Mouse (Mus musculus) heart, embryonic 16.5 days (tissue): ENCODE results near the gene Zbtb24. TPM values are rescaled to one million over a fixed set of nuclear protein-coding genes. Genes with fewer than 3 reads are reported as not detected.

ENCODE experiments used
- ATAC-seq: fragments of 200-750 bp; cut with Nextera tagmentation; replicated peaks from 2 replicates; pipeline ENCODE4 v1.8.0; 2017; ENCODE audit warnings: moderate number of reproducible peaks; ENCODE audit not compliant: insufficient read depth, low FRiP score; ENCODE audit errors: extremely low read depth
- H3K27ac ChIP-seq: fragments of 300-500 bp; sonication (generic); 2 replicates; pipeline ENCODE4 v1.5.1; 2014; ENCODE audit warnings: mild to moderate bottlenecking, low read length, control low read depth, moderate library complexity
- H3K27me3 ChIP-seq: fragments of 300-500 bp; sonication (generic); 2 replicates; pipeline ENCODE4 v1.6.1; 2014; ENCODE audit warnings: low read length, mixed read lengths; ENCODE audit not compliant: control insufficient read depth, insufficient read depth
- H3K36me3 ChIP-seq: fragments of 300-500 bp; sonication (generic); 2 replicates; pipeline ENCODE4 v1.6.1; 2014; ENCODE audit not compliant: control insufficient read depth, insufficient read depth
- H3K4me1 ChIP-seq: fragments of 300-500 bp; sonication (generic); 2 replicates; pipeline ENCODE4 v1.6.1; 2014; ENCODE audit warnings: low read length, mixed read lengths; ENCODE audit not compliant: control insufficient read depth, insufficient read depth
- H3K4me2 ChIP-seq: fragments of 300-500 bp; sonication (generic); 2 replicates; pipeline ENCODE4 v1.6.1; 2014; ENCODE audit warnings: low read depth, mild to moderate bottlenecking, control low read depth, low read length
- H3K4me3 ChIP-seq: fragments of 300-500 bp; sonication (generic); 2 replicates; pipeline ENCODE4 v1.5.1; 2014; ENCODE audit warnings: mild to moderate bottlenecking, control low read depth, low read length
- H3K9ac ChIP-seq: fragments of 300-500 bp; sonication (generic); 2 replicates; pipeline ENCODE4 v1.6.1; 2014; ENCODE audit warnings: low read length, control low read depth
- H3K9me3 ChIP-seq: fragments of 300-500 bp; sonication (generic); replicated peaks from 2 replicates; pipeline ENCODE4 v1.6.1; 2016; ENCODE audit warnings: low read length; ENCODE audit not compliant: control insufficient read depth
- WGBS: fragments of 180-500 bp; shearing (Covaris S2); extraction: QIAGEN DNeasy Blood & Tissue Kit; methylation state at CpG from one replicate; pipeline ENCODE4 v1.1.7; 2014; 5-methylcytosine and 5-hydroxymethylcytosine counted together
- polyA plus RNA-seq: library from polyadenylated mRNA; unstranded; fragments of >200 nt; fragmentation: Nextera tagmentation; extraction: Ambion mirVana; gene quantifications from 2 replicates; pipeline ENCODE4 v1.2.1, GENCODE M21; 2015

Gene Zbtb24
- polyA plus RNA-seq, 1 experiment from 2014 or later = 14.4 TPM

DNA sequence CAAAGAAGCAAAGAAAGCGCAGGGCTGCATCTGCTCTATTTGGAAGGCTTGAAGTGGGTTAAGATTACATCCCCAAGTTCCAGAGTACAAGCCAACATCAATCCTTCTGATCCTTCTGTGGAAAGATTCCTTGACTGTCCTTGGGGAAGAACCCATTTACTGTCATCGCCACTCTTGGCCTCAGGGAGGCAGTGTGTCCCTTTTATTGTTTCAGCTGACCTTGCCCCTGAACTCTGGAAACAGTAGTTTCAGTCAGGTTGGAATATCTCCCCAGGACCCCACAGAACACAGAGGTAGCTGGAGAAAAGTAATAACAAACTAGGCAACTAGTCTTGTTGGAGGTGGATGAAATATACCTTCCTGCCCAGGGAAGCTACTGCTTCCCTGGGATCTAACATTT lies 59.0 kb downstream of the Zbtb24 start:
- no peak overlapping the region for H3K27ac ChIP-seq
- no peak overlapping the region for H3K4me2 ChIP-seq
- no peak for ATAC-seq
- 35% methylated on average over 2 of the region's 2 CpGs for WGBS
- H3K36me3 ChIP-seq = no peaks in the 10 kb centered on the region
- H3K9me3 ChIP-seq = no peaks in the 10 kb centered on the region
- H3K27me3 ChIP-seq = no peaks in the 10 kb centered on the region
- no peak overlapping the region for H3K9ac ChIP-seq
- no peak overlapping the region for H3K4me3 ChIP-seq
- H3K4me1 ChIP-seq = peaks cover 4% of the 10 kb centered on the region; the same call in 1 of the 2 replicates

DNA sequence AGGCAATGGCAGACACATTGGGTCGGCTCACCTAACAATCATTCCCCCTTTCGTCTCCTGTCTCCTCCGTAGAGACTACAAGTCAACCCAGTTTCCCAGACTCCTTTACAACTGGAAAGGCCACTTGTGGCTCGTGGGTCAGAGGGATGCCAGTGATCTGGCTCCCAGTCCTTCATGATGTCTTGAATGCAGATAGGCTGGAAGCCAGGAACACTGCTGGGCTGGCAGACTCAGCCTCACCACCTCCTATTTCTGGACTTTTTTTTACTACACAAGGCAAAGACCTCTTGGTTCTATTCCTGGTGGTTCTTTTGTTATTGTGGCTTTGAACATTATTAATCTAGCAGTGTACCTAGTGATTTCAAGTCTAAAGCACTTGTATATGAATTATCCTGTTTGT lies 64.1 kb downstream of the Zbtb24 start:
- WGBS = 51% methylated on average over 4 of the region's 4 CpGs
- H3K4me1 ChIP-seq = peaks cover 9% of the 10 kb centered on the region; the same call in 1 of the 2 replicates
- no peak overlapping the region for H3K27ac ChIP-seq

DNA sequence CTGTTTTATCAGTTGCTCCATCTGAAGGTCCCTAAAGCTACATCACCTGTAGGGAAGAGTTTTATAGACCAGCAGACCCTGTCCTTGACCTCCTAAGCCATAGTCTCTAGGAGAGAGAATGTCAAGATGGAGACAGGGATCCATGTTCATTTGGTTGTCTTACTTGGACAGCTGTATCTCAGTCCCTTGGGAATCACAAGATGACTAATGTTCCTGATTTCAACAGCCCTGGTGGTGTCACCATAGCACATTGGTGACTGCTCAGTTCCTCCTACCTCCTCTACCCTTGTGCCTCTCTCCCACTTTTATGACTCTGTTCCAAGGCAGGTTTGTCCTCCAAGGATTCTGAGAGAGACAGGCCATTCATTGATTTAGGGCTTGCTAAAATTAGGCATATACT lies 64.7 kb downstream of the Zbtb24 start:
- Histone ChIP-seq H3K9ac (no peak overlapping the region), H3K4me1 (peaks cover 9% of the 10 kb centered on the region; the same call in 1 of the 2 replicates), H3K4me3 (no peak overlapping the region), H3K36me3 (no peaks in the 10 kb centered on the region), H3K27me3 (no peaks in the 10 kb centered on the region), H3K4me2 (no peak overlapping the region), H3K9me3 (no peaks in the 10 kb centered on the region), H3K27ac (no peak overlapping the region)
- no peak for ATAC-seq

More for the DNA sequence above, 64.1 kb downstream of the Zbtb24 start:
- ATAC-seq = no peak
- Histone ChIP-seq H3K9me3 (no peaks in the 10 kb centered on the region), H3K27me3 (no peaks in the 10 kb centered on the region), H3K9ac (no peak overlapping the region), H3K4me3 (no peak overlapping the region), H3K4me2 (no peak overlapping the region), H3K36me3 (no peaks in the 10 kb centered on the region)

Other genes starting within 250 kb of the Zbtb24 start
- 63.5 and 65.9 TPM in 2 replicates for gene Fig4, start 147.1 kb upstream of the Zbtb24 start, polyA plus RNA-seq
- gene Ak9, start 146.4 kb upstream of the Zbtb24 start, polyA plus RNA-seq = 0.25 and 0.26 TPM in 2 replicates
- gene Mical1, start 25.9 kb downstream of the Zbtb24 start, polyA plus RNA-seq = 37.7 and 42.5 TPM in 2 replicates
- gene Smpd2, start 40.0 kb downstream of the Zbtb24 start, polyA plus RNA-seq = 55.0 and 59.3 TPM in 2 replicates
- 1.3 and 1.4 TPM in 2 replicates for gene Ppil6, start 40.1 kb downstream of the Zbtb24 start, polyA plus RNA-seq
- 179 and 196 TPM in 2 replicates for gene Cd164, start 69.0 kb downstream of the Zbtb24 start, polyA plus RNA-seq